Mouse (Mus musculus) liver, postnatal 0 days (tissue): ENCODE measurements around the gene Glrb. TPM values are rescaled to one million over a fixed set of nuclear protein-coding genes. Genes with fewer than 3 reads are reported as not detected.

Source experiments
- ATAC-seq: fragments of 200-750 bp; cut with Nextera tagmentation; 2 replicates; pipeline ENCODE4 v1.8.0; 2017; ENCODE audit warnings: mild to moderate bottlenecking, moderate library complexity
- DNase-seq: peaks from one replicate; pipeline ENCODE4 v3.0.0-alpha.2; 2016
- H3K27ac ChIP-seq: fragments of 300-500 bp; sonication (generic); 2 replicates; pipeline ENCODE4 v1.5.1; 2014; ENCODE audit warnings: antibody characterized with exemption, moderate library complexity, mild to moderate bottlenecking, low read depth
- H3K27me3 ChIP-seq: fragments of 300-500 bp; sonication (generic); 2 replicates; pipeline ENCODE4 v1.6.1; 2014; ENCODE audit warnings: low read length, control low read depth, mixed read lengths; ENCODE audit not compliant: insufficient read depth
- H3K36me3 ChIP-seq: fragments of 300-500 bp; sonication (generic); replicated peaks from 2 replicates; pipeline ENCODE4 v1.6.1; 2014; ENCODE audit warnings: mild to moderate bottlenecking, control low read depth, low read length, moderate library complexity, mixed read lengths; ENCODE audit not compliant: insufficient read depth
- H3K4me1 ChIP-seq: fragments of 300-500 bp; sonication (generic); 2 replicates; pipeline ENCODE4 v1.6.1; 2014; ENCODE audit warnings: antibody characterized with exemption, mild to moderate bottlenecking, control low read depth; ENCODE audit not compliant: insufficient read depth
- H3K4me2 ChIP-seq: fragments of 300-500 bp; sonication (generic); 2 replicates; pipeline ENCODE4 v1.6.1; 2014; ENCODE audit warnings: low read depth, mild to moderate bottlenecking, low read length, moderate library complexity, mixed read lengths
- H3K4me3 ChIP-seq: fragments of 300-500 bp; sonication (generic); 2 replicates; pipeline ENCODE4 v1.5.1; 2014; ENCODE audit warnings: low read depth, low read length
- H3K9ac ChIP-seq: fragments of 300-500 bp; sonication (generic); replicated peaks from 2 replicates; pipeline ENCODE4 v1.6.1; 2014; ENCODE audit warnings: mild to moderate bottlenecking, moderate library complexity
- H3K9me3 ChIP-seq: fragments of 300-500 bp; sonication (generic); 2 replicates; pipeline ENCODE4 v1.6.1; 2016; ENCODE audit warnings: mild to moderate bottlenecking, control low read depth, low read length, mixed read lengths
- CTCF ChIP-seq: sonication (generic); IDR thresholded peaks from 2 replicates; pipeline ENCODE4 v1.5.1; 2016; ENCODE audit warnings: antibody characterized with exemption, low read depth
- EP300 ChIP-seq: IDR thresholded peaks from 2 replicates; pipeline ENCODE4 v1.6.1; 2016; ENCODE audit warnings: antibody characterized with exemption, low read depth, mild to moderate bottlenecking
- WGBS: fragments of 180-500 bp; shearing (Covaris S2); extraction: QIAGEN DNeasy Blood & Tissue Kit; methylation state at CpG from one replicate; pipeline ENCODE4 v1.1.7; 2014; ENCODE audit not compliant: insufficient replicate concordance; 5-methylcytosine and 5-hydroxymethylcytosine counted together
- polyA plus RNA-seq: library from polyadenylated mRNA; unstranded; fragments of >200 nt; fragmentation: Nextera tagmentation; extraction: Ambion mirVana; gene quantifications from 2 replicates; pipeline ENCODE4 v1.2.1, GENCODE M21; 2015

Gene Glrb
- polyA plus RNA-seq, result 0.04 and 0.05 TPM in 2 replicates

DNA sequence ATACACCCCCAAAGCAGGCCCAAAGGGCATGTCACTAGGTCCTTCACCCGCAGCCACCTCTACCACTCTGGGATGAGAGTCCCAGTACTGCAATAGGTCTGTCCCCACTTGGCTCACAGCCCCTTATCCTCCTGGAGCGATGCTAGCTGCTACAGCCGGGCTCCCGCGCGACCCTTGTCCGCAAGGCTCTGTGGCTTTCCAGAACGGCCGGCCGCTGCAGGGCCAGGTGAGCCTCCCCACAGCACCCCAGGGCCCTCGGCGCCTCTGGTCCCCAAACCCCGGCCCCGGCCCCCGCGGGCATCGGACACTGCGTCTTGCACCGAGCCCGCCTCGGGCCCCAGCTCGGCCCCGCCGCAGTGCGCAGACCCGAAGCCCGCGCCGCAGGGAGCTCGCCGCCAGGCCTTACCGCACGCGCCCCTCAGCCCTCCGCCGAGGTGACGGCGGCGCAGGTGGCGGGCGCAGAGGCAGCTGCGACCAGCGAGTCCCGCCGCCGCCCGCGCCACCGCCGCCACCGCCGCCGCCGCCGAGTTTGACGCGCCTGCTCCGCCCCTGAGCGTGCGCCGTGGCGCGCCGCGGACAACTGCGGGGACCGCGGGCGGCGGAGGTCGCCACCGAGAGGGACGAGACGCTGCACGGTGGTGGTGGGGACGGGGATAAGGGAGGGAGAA, at the start of gene Glrb:
TSS of gene Glrb (minus strand) at position 550 of the 668 bp plus-strand sequence.
- under 1% methylated on average over 54 of the region's 76 CpGs for WGBS
- DNase-seq, result peak; percentile 17
- H3K4me1 ChIP-seq, result no peaks in the 10 kb centered on the region
- no peak for ATAC-seq
- no peak within 1 kb of the TSS for H3K9ac ChIP-seq
- H3K9me3 ChIP-seq, result no peaks in the 10 kb centered on the region
- peak within 1 kb of the TSS; percentile 74 for H3K4me2 ChIP-seq
- peak within 1 kb of the TSS; percentile 47 for H3K4me3 ChIP-seq
- H3K27ac ChIP-seq, result no peak within 1 kb of the TSS
- H3K36me3 ChIP-seq, result no peaks in the 10 kb centered on the region
- TF ChIP-seq CTCF, result no peak
- no peak for TF ChIP-seq EP300
- H3K27me3 ChIP-seq, result peaks cover 20% of the 10 kb centered on the region

DNA sequence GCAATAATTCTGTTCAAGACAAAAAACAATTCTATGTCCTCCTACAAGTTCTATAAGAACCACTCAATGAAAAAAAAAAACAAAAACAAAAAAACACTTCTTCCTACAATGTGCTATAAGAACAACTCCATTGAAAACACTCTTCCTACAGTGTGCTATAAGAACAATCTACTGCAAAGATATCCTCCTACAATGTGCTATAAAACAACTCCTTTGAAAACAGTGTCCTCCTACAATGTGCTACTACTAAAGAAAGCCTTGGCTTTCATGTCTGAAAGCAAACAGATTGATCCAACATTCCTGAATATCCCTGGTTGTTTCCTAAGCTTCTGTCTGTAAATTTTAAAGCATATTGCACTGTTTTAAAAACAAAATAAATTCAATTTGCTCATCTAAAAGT, 46.5 kb upstream of the Glrb start:
- H3K4me3 ChIP-seq, result no peak overlapping the region
- no peak for TF ChIP-seq EP300
- H3K4me2 ChIP-seq, result no peak overlapping the region
- H3K27me3 ChIP-seq, result no peaks in the 10 kb centered on the region
- no peak overlapping the region for H3K27ac ChIP-seq
- ATAC-seq, result no peak
- no peak for DNase-seq
- H3K9ac ChIP-seq, result no peak overlapping the region
- no peaks in the 10 kb centered on the region for H3K4me1 ChIP-seq
- no peaks in the 10 kb centered on the region for H3K36me3 ChIP-seq
- H3K9me3 ChIP-seq, result no peaks in the 10 kb centered on the region

DNA sequence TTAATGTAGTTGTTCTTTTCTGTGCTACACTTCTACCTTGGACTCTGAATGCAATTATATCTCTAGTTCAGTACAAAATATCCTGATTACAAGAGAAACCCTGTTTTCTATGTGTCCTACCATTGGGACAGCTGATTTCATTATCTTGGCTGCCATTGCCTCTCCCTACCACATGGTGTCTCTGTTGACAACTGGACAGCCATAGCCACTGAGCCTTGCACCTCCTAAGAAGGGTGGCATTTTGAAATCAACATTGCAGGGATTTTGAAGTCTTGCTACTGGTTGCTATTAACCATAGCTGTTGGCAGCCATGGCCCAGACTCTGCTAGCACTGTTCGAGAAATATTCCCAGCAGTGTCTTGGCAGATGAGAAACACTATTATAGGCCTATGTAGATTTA, 45.1 kb upstream of the Glrb start:
- 35% methylated on average over 1 of the region's 1 CpGs for whole genome bisulfite sequencing
- H3K9ac ChIP-seq, result no peak overlapping the region
- H3K4me1 ChIP-seq, result no peaks in the 10 kb centered on the region
- no peaks in the 10 kb centered on the region for H3K27me3 ChIP-seq
- no peak overlapping the region for H3K4me2 ChIP-seq
- peak; percentile 15 for DNase-seq
- H3K27ac ChIP-seq, result no peak overlapping the region
- no peak overlapping the region for H3K4me3 ChIP-seq
- TF ChIP-seq CTCF, result peak; percentile 79
- TF ChIP-seq EP300, result no peak
- H3K36me3 ChIP-seq, result no peaks in the 10 kb centered on the region
- ATAC-seq, result no peak
- H3K9me3 ChIP-seq, result no peaks in the 10 kb centered on the region

DNA sequence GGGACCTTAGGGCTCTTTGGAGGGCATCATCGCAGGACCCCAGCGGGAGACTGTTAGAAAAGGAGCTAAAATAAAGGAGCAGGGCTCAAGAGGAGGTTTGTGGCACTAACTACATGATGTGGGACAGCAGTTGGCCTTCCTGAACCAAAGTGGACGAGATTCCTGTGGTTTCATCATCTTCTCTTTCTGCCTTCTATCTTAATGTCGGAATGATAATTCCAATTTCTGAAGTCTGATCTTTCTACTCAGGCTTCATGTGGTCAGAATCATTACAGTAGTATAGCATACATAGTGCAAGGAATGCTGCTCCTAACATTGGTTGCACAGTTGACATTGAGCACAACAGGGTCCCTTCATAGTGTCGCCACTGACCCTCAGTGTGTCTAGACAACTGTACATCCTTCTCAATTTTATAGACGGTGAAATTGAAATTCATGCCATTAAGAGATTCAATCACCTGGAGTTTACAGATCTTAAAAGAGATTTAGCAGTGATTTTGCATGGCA, 372 bp upstream of the Glrb start:
- H3K4me2 ChIP-seq, result peak overlapping the region; percentile 74
- TF ChIP-seq CTCF (no peak), EP300 (no peak)
- peaks cover 20% of the 10 kb centered on the region for H3K27me3 ChIP-seq
- 23% methylated on average over 6 of the region's 6 CpGs for WGBS
- H3K36me3 ChIP-seq, result no peaks in the 10 kb centered on the region
- no peaks in the 10 kb centered on the region for H3K9me3 ChIP-seq
- DNase-seq, result no peak
- H3K4me3 ChIP-seq, result peak overlapping the region; percentile 47
- H3K4me1 ChIP-seq, result no peaks in the 10 kb centered on the region
- no peak overlapping the region for H3K9ac ChIP-seq
- ATAC-seq, result no peak
- H3K27ac ChIP-seq, result no peak overlapping the region

DNA sequence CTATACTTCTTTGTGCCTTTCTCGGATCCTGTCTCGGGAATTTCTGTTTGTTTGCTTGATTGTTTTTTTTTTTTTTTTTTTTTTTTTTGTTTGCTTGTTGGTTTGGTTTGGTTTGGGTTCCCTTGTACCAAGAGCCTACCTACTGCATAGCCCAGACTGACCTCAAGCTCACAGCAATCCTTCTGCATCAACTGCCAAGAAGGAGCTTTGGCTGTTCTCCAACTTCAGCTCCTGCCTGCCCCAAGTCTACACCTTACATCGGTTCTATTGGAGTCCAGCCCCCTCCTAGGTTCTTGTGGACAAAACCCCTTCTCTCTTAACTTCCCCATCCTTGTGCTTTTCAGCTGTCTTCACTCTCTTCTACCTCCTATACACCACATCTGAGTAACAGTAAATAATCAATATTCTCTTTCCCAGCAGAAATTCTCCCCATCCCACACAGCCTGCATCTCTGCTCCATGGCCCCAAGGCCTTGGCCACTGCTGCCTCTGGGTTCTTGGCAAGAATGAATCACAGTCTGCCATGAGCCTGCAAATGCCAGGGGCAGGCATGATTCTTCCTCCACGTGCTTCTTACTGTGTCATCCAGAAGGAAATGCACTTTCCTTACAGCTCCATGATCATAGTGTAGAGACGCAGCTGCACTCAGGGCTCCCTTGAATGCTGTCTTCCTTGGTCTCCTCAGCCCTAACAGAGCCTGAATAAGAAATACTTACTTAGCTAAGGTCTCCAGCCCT, 18.5 kb downstream of the Glrb start:
- no peaks in the 10 kb centered on the region for H3K4me1 ChIP-seq
- no peak overlapping the region for H3K4me3 ChIP-seq
- H3K4me2 ChIP-seq, result no peak overlapping the region
- H3K9ac ChIP-seq, result no peak overlapping the region
- DNase-seq, result no peak
- 63% methylated on average over 5 of the region's 5 CpGs for WGBS
- no peaks in the 10 kb centered on the region for H3K27me3 ChIP-seq
- ATAC-seq, result no peak
- no peaks in the 10 kb centered on the region for H3K36me3 ChIP-seq
- H3K9me3 ChIP-seq, result no peaks in the 10 kb centered on the region
- TF ChIP-seq EP300 (no peak), CTCF (no peak)
- H3K27ac ChIP-seq, result no peak overlapping the region

DNA sequence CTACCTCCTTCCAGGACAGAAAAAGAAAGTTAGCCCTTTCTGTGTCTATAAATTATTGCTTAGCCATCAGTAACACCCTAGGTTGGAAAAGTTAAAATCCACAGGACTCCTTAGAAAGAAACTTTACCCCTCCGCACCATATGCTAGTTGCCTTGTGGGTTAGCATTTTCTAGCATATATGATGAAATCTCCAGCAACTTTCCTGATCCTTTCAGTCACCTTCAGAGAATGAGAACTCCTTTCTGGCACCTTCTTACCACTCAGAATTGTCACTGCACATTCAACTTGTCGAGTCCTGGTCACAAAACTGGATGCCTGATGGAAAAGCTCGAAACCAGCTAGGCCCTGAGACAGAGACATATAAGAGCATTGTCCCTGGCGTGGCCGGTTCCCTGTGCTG, 19.1 kb downstream of the Glrb start:
- no peak for DNase-seq
- 81% methylated on average over 5 of the region's 5 CpGs for WGBS
- no peaks in the 10 kb centered on the region for H3K36me3 ChIP-seq
- no peak overlapping the region for H3K9ac ChIP-seq
- no peak for ATAC-seq
- TF ChIP-seq EP300 (no peak), CTCF (no peak)
- H3K27me3 ChIP-seq, result no peaks in the 10 kb centered on the region
- no peak overlapping the region for H3K4me2 ChIP-seq
- no peak overlapping the region for H3K4me3 ChIP-seq
- no peaks in the 10 kb centered on the region for H3K4me1 ChIP-seq
- no peak overlapping the region for H3K27ac ChIP-seq
- H3K9me3 ChIP-seq, result no peaks in the 10 kb centered on the region
